Mouse (Mus musculus) liver, embryonic 14.5 days (tissue): Measurements from ENCODE around the gene Mdm2. TPM values are rescaled to one million over a fixed set of nuclear protein-coding genes. Genes with fewer than 3 reads are reported as not detected.

Source experiments
- ATAC-seq: fragments of 200-750 bp; cut with Nextera tagmentation; 2 replicates; pipeline ENCODE4 v1.8.0; 2017; ENCODE audit warnings: moderate number of reproducible peaks, mild to moderate bottlenecking, moderate library complexity; ENCODE audit not compliant: insufficient read depth
- DNase-seq, 3 experiments: peaks; one replicate each; pipeline ENCODE4 v3.0.0-alpha.2; 2012 to 2013; ENCODE audit warnings: low read depth in 3 of 3, low spot score in 3 of 3
- H3K27ac ChIP-seq: fragments of 300-500 bp; sonication (generic); 2 replicates; pipeline ENCODE4 v1.5.1; 2014; ENCODE audit warnings: moderate library complexity, mild to moderate bottlenecking, control low read depth, inconsistent platforms
- H3K27me3 ChIP-seq: fragments of 300-500 bp; sonication (generic); 2 replicates; pipeline ENCODE4 v1.6.1; 2014; ENCODE audit warnings: mild to moderate bottlenecking, low read length, moderate library complexity; ENCODE audit not compliant: control insufficient read depth, insufficient read depth
- H3K36me3 ChIP-seq: fragments of 300-500 bp; sonication (generic); replicated peaks from 2 replicates; pipeline ENCODE4 v1.6.1; 2014; ENCODE audit warnings: low read depth; ENCODE audit not compliant: control insufficient read depth, insufficient read depth
- H3K4me1 ChIP-seq, 2 experiments: fragments of 200-500 bp in 1 of 2; fragments of 300-500 bp in 1 of 2; sonication (generic) in 1 of 2; replicated peaks; 2 replicates each; pipeline ENCODE4 v1.6.1; 2012 to 2014; ENCODE audit warnings: antibody characterized with exemption in 1 of 2, inconsistent platforms in 1 of 2, low read length in 1 of 2; ENCODE audit not compliant: control insufficient read depth in 2 of 2, insufficient read depth in 2 of 2
- H3K4me2 ChIP-seq: fragments of 300-500 bp; sonication (generic); 2 replicates; pipeline ENCODE4 v1.6.1; 2014; ENCODE audit warnings: low read depth, mild to moderate bottlenecking, control low read depth, moderate library complexity
- H3K4me3 ChIP-seq, 2 experiments: fragments of 200-500 bp in 1 of 2; fragments of 300-500 bp in 1 of 2; sonication (generic) in 1 of 2; 2 replicates each; pipeline ENCODE4 v1.5.1; 2012 to 2014; ENCODE audit warnings: low read depth in 2 of 2, low read length in 2 of 2, mild to moderate bottlenecking in 2 of 2, control low read depth in 1 of 2, inconsistent platforms in 1 of 2, moderate library complexity in 1 of 2; ENCODE audit not compliant: insufficient read depth in 1 of 2
- H3K9ac ChIP-seq: fragments of 300-500 bp; sonication (generic); replicated peaks from 2 replicates; pipeline ENCODE4 v1.6.1; 2014; ENCODE audit warnings: mild to moderate bottlenecking, control low read depth, moderate library complexity
- H3K9me3 ChIP-seq: fragments of 300-500 bp; sonication (generic); 2 replicates; pipeline ENCODE4 v1.6.1; 2016; ENCODE audit warnings: low read length, mixed read lengths; ENCODE audit not compliant: control insufficient read depth
- CTCF ChIP-seq: IDR thresholded peaks from 2 replicates; pipeline ENCODE4 v1.5.1; 2016; ENCODE audit warnings: antibody characterized with exemption, low read depth, control low read depth
- EP300 ChIP-seq: IDR thresholded peaks from 2 replicates; pipeline ENCODE4 v1.6.1; 2016; ENCODE audit warnings: antibody characterized with exemption, low read depth
- WGBS: fragments of 180-500 bp; shearing (Covaris S2); extraction: QIAGEN DNeasy Blood & Tissue Kit; methylation state at CpG from one replicate; pipeline ENCODE4 v1.1.7; 2014; ENCODE audit not compliant: insufficient replicate concordance; 5-methylcytosine and 5-hydroxymethylcytosine counted together
- polyA plus RNA-seq, 2 experiments: library from polyadenylated mRNA; depleted of rRNA in 1 of 2; stranded (reverse) in 1 of 2; unstranded in 1 of 2; fragments of >200 nt; fragmentation: Nextera tagmentation in 1 of 2; extraction: Ambion mirVana in 1 of 2; gene quantifications; 2 replicates each; pipeline versions ENCODE4 v1.2.1 to v1.2.3; 2012 to 2014

Mdm2 gene
- polyA plus RNA-seq, 2 experiments = 12.8 to 20.0 TPM

GRCm38 (mm10) chr10:117648643-117649042, 61.9 kb downstream of the Mdm2 start:
- H3K9me3 ChIP-seq = no peaks in the 10 kb centered on the region
- H3K4me3 ChIP-seq = no peak overlapping the region
- WGBS = 60% methylated on average over 3 of the region's 3 CpGs
- H3K9ac ChIP-seq = no peak overlapping the region
- no peaks in the 10 kb centered on the region for H3K36me3 ChIP-seq
- no peak overlapping the region for H3K27ac ChIP-seq
- H3K4me2 ChIP-seq = no peak overlapping the region
- ATAC-seq (no peak), DNase-seq (no peak)
- no peak for TF ChIP-seq CTCF
- no peak for TF ChIP-seq EP300
- no peaks in the 10 kb centered on the region for H3K4me1 ChIP-seq
- H3K27me3 ChIP-seq = no peaks in the 10 kb centered on the region

GRCm38 (mm10) chr10:117647964-117648472, 62.5 kb downstream of the Mdm2 start:
- H3K27ac ChIP-seq = no peak overlapping the region
- no peak overlapping the region for H3K9ac ChIP-seq
- H3K9me3 ChIP-seq = no peaks in the 10 kb centered on the region
- no peaks in the 10 kb centered on the region for H3K27me3 ChIP-seq
- 65% methylated on average over 2 of the region's 2 CpGs for WGBS
- ATAC-seq (no peak), DNase-seq (no peak)
- no peak for TF ChIP-seq EP300
- TF ChIP-seq CTCF = no peak
- no peak overlapping the region for H3K4me3 ChIP-seq
- H3K4me2 ChIP-seq = no peak overlapping the region
- no peaks in the 10 kb centered on the region; a peak in 1 of 4 replicates for H3K4me1 ChIP-seq
- H3K36me3 ChIP-seq = no peaks in the 10 kb centered on the region

- Histone ChIP-seq H3K4me3 (no peak overlapping the region), H3K9me3 (no peaks in the 10 kb centered on the region), H3K36me3 (no peaks in the 10 kb centered on the region), H3K27ac (no peak overlapping the region), H3K4me1 (no peaks in the 10 kb centered on the region; a peak in 1 of 4 replicates), H3K9ac (no peak overlapping the region), H3K27me3 (no peaks in the 10 kb centered on the region), H3K4me2 (no peak overlapping the region)
- DNase-seq = no peak
- whole genome bisulfite sequencing = 75% methylated on average over 13 of the region's 13 CpGs
- ATAC-seq = no peak
- no peak for TF ChIP-seq CTCF
- no peak for TF ChIP-seq EP300
Measured at GRCm38 (mm10) chr10:117647158-117647505, 63.4 kb downstream of the Mdm2 start.

DNA sequence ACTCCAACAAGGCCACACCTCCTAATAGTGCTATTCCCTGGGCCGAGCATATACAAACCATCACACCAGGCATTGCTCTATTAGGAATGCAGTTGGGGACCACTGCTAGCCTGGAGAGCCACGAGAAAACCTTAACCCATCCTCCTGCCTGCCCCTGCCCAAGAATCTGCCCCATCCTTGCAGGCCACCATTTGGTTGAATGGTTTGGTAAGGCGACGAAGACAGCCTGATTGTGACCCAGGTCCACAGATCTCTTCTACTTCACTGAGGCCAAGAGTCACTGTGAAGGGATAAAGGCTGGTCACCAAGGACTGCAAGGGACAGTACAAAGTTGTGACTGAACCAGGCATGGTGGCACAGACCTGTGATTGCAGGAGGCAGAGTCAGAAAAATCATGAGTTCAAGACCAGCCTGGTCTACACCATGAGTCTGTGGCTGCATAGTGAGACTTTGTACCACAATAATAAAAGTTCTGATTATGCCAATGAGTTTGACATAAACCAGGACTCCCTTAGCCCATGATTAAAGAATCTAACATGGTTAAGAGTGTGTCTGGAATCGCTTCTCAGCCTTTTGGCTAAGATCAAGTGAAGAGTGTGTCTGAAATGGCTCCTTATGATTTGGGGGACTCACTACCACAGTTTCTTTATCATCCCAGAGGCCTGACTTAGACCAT, 63.9 kb downstream of the Mdm2 start:
- no peak for DNase-seq
- ATAC-seq = no peak
- H3K4me1 ChIP-seq = no peaks in the 10 kb centered on the region; a peak in 1 of 4 replicates
- H3K4me2 ChIP-seq = no peak overlapping the region
- no peaks in the 10 kb centered on the region for H3K9me3 ChIP-seq
- no peaks in the 10 kb centered on the region for H3K27me3 ChIP-seq
- 70% methylated on average over 5 of the region's 5 CpGs for WGBS
- no peak for TF ChIP-seq EP300
- no peak for TF ChIP-seq CTCF
- no peaks in the 10 kb centered on the region for H3K36me3 ChIP-seq
- H3K27ac ChIP-seq = no peak overlapping the region
- no peak overlapping the region for H3K9ac ChIP-seq
- no peak overlapping the region for H3K4me3 ChIP-seq

DNA sequence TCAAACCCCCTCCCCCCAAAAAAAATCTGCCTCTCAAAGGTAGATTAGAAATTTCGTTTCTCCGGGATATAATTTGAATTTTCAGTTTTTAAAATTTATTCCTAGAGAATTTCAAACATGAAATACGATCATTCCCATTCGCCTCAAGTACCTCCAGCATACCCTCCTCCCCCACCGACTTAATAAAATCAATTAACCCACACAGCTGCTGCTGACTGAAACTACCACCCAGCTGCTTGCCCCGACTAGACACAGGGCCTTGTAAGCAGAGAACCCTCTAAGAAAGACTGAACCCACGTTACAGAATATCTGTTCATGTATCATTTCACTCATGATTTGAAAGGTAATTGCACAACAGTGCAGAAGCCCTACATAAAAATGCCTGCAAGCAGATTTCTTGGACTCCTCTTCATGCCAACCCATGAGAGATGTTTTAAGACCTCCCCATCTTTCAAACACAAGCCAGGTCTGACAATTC, 65.0 kb downstream of the Mdm2 start:
- Histone ChIP-seq H3K9ac (no peak overlapping the region), H3K27me3 (no peaks in the 10 kb centered on the region), H3K27ac (no peak overlapping the region), H3K4me1 (no peaks in the 10 kb centered on the region; a peak in 1 of 4 replicates), H3K4me3 (no peak overlapping the region), H3K36me3 (no peaks in the 10 kb centered on the region), H3K9me3 (no peaks in the 10 kb centered on the region), H3K4me2 (no peak overlapping the region)
- DNase-seq = no peak
- no peak for ATAC-seq
- WGBS = 65% methylated on average over 7 of the region's 7 CpGs
- TF ChIP-seq CTCF (no peak), EP300 (no peak)
